Mouse (Mus musculus): Measurements from ENCODE around the gene Plcg1.
A peak's percentile ranks its signal among the peaks of the same experiment; 100 is the strongest.

The Plcg1 gene

GRCm38 (mm10) chr2:160731117-160731838 lies at the start of gene Plcg1:
Gene Plcg1 (plus strand): TSS chr2:160731300.
- peak; percentile 90 for DNase-seq (ENCODE audit: low read depth, low spot score)

GRCm38 (mm10) chr2:160700271-160700670 lies 30.8 kb upstream of the Plcg1 start:
- DNase-seq (ENCODE audit: low read depth, low spot score) = peak; percentile 47

GRCm38 (mm10) chr2:160701603-160702002 lies 29.5 kb upstream of the Plcg1 start:
- no peak for DNase-seq (ENCODE audit: low read depth, low spot score)

GRCm38 (mm10) chr2:160702824-160703223 lies 28.3 kb upstream of the Plcg1 start:
- DNase-seq (ENCODE audit: low read depth, low spot score) = no peak

GRCm38 (mm10) chr2:160707673-160708072 lies 23.4 kb upstream of the Plcg1 start:
- DNase-seq (ENCODE audit: low read depth, low spot score) = no peak

GRCm38 (mm10) chr2:160715463-160716030 lies 15.6 kb upstream of the Plcg1 start:
- DNase-seq (ENCODE audit: low read depth, low spot score) = no peak

- peak; percentile 71 for DNase-seq (ENCODE audit: low read depth, low spot score)
Measured at GRCm38 (mm10) chr2:160717269-160717668, 13.8 kb upstream of the Plcg1 start.

- no peak for DNase-seq (ENCODE audit: low read depth, low spot score)
Measured at GRCm38 (mm10) chr2:160718811-160719210, 12.3 kb upstream of the Plcg1 start.

- DNase-seq (ENCODE audit: low read depth, low spot score) = no peak
Measured at GRCm38 (mm10) chr2:160722714-160723113, 8.4 kb upstream of the Plcg1 start.

GRCm38 (mm10) chr2:160723613-160724375 lies 7.3 kb upstream of the Plcg1 start:
- DNase-seq (ENCODE audit: low read depth, low spot score) = no peak

- DNase-seq (ENCODE audit: low read depth, low spot score) = no peak
Measured at GRCm38 (mm10) chr2:160724536-160724935, 6.6 kb upstream of the Plcg1 start.

- peak; percentile 18 for DNase-seq (ENCODE audit: low read depth, low spot score)
Measured at GRCm38 (mm10) chr2:160725877-160726864, 4.9 kb upstream of the Plcg1 start.

- DNase-seq (ENCODE audit: low read depth, low spot score) = no peak
Measured at GRCm38 (mm10) chr2:160728972-160729371, 2.1 kb upstream of the Plcg1 start.

GRCm38 (mm10) chr2:160729436-160729835 lies 1.7 kb upstream of the Plcg1 start:
- DNase-seq (ENCODE audit: low read depth, low spot score) = peak; percentile 29

- DNase-seq (ENCODE audit: low read depth, low spot score) = peak; percentile 35
Measured at GRCm38 (mm10) chr2:160729851-160730796, 976 bp upstream of the Plcg1 start.

- DNase-seq (ENCODE audit: low read depth, low spot score) = no peak
Measured at GRCm38 (mm10) chr2:160730797-160731116, 343 bp upstream of the Plcg1 start.

- peak; percentile 62 for DNase-seq (ENCODE audit: low read depth, low spot score)
Measured at GRCm38 (mm10) chr2:160731839-160732261, 750 bp downstream of the Plcg1 start.

GRCm38 (mm10) chr2:160732420-160732995 lies 1.4 kb downstream of the Plcg1 start:
- peak; percentile 43 for DNase-seq (ENCODE audit: low read depth, low spot score)

- no peak for DNase-seq (ENCODE audit: low read depth, low spot score)
Measured at GRCm38 (mm10) chr2:160733131-160733531, 2.0 kb downstream of the Plcg1 start.

- DNase-seq (ENCODE audit: low read depth, low spot score) = no peak
Measured at GRCm38 (mm10) chr2:160734331-160734730, 3.2 kb downstream of the Plcg1 start.

All from 3T3-L1 (cell line).